Mouse (Mus musculus) adrenal gland, adult 8-10 months (tissue): Measurements from ENCODE around the gene Sde2. TPM values are rescaled to one million over a fixed set of nuclear protein-coding genes. Genes with fewer than 3 reads are reported as not detected.
"Not testable (repeated sequence)": the region's sequence is repeated elsewhere in the genome, so short reads cannot be mapped to it uniquely, and the experiment has no call there.

Experiments used
- DNase-seq: peaks from one replicate; pipeline ENCODE4 v3.0.0; 2022
- total RNA-seq, 4 experiments: library from RNA; stranded (reverse); gene quantifications; 2 replicates each; pipeline ENCODE4 v1.2.4; 2022

The Sde2 gene
- total RNA-seq, 4 experiments from 2014 or later: 21.8 to 30.1 (median 25.7) TPM

GRCm38 (mm10) chr1:180835273-180836015 is 15.5 kb upstream of the Sde2 start:
- no peak for DNase-seq

- DNase-seq: not testable (repeated sequence)
These were observed 14.5 kb upstream of the Sde2 start for GRCm38 (mm10) chr1:180836467-180836866.

- no peak for DNase-seq
These were observed 13.7 kb upstream of the Sde2 start for GRCm38 (mm10) chr1:180837186-180837585.

- no peak for DNase-seq
These were observed 12.9 kb upstream of the Sde2 start for GRCm38 (mm10) chr1:180838014-180838413.

GRCm38 (mm10) chr1:180839201-180839910 is 11.6 kb upstream of the Sde2 start:
- no peak for DNase-seq

GRCm38 (mm10) chr1:180841561-180842300 is 9.2 kb upstream of the Sde2 start:
- peak; percentile 64 for DNase-seq

GRCm38 (mm10) chr1:180848114-180848510 is 2.8 kb upstream of the Sde2 start:
- peak; percentile 77 for DNase-seq

- DNase-seq: peak; percentile 57
These were observed 2.3 kb upstream of the Sde2 start for GRCm38 (mm10) chr1:180848511-180849241.

- no peak for DNase-seq
These were observed 1.1 kb upstream of the Sde2 start for GRCm38 (mm10) chr1:180849701-180850301.

GRCm38 (mm10) chr1:180858763-180859162 is 7.8 kb downstream of the Sde2 start:
- no peak for DNase-seq

GRCm38 (mm10) chr1:180860030-180860429 is 9.1 kb downstream of the Sde2 start:
- DNase-seq: no peak

- DNase-seq: no peak
These were observed 12.7 kb downstream of the Sde2 start for GRCm38 (mm10) chr1:180863606-180864005.

GRCm38 (mm10) chr1:180866001-180866400 is 15.1 kb downstream of the Sde2 start:
- no peak for DNase-seq

GRCm38 (mm10) chr1:180870122-180870650 is 19.3 kb downstream of the Sde2 start:
- DNase-seq: no peak

- no peak for DNase-seq
These were observed 23.0 kb downstream of the Sde2 start for GRCm38 (mm10) chr1:180873861-180874484.

- peak; percentile 59 for DNase-seq
These were observed 23.7 kb downstream of the Sde2 start for GRCm38 (mm10) chr1:180874615-180875014.

GRCm38 (mm10) chr1:180875126-180875525 is 24.2 kb downstream of the Sde2 start:
- no peak for DNase-seq

GRCm38 (mm10) chr1:180877466-180877865 is 26.5 kb downstream of the Sde2 start:
- no peak for DNase-seq

GRCm38 (mm10) chr1:180881768-180882167 is 30.8 kb downstream of the Sde2 start:
- DNase-seq: no peak

GRCm38 (mm10) chr1:180883731-180884130 is 32.8 kb downstream of the Sde2 start:
- no peak for DNase-seq

- DNase-seq: no peak
These were observed 33.6 kb downstream of the Sde2 start for GRCm38 (mm10) chr1:180884484-180884883.
